Mouse (Mus musculus): ENCODE results near the gene Trip12. TPM values are rescaled to one million over a fixed set of nuclear protein-coding genes. Genes with fewer than 3 reads are reported as not detected.

Trip12 gene
- 26.0 and 26.9 TPM in 2 replicates for polyA plus RNA-seq (2015; fragmentation: Nextera tagmentation; extraction: Ambion mirVana)

DNA sequence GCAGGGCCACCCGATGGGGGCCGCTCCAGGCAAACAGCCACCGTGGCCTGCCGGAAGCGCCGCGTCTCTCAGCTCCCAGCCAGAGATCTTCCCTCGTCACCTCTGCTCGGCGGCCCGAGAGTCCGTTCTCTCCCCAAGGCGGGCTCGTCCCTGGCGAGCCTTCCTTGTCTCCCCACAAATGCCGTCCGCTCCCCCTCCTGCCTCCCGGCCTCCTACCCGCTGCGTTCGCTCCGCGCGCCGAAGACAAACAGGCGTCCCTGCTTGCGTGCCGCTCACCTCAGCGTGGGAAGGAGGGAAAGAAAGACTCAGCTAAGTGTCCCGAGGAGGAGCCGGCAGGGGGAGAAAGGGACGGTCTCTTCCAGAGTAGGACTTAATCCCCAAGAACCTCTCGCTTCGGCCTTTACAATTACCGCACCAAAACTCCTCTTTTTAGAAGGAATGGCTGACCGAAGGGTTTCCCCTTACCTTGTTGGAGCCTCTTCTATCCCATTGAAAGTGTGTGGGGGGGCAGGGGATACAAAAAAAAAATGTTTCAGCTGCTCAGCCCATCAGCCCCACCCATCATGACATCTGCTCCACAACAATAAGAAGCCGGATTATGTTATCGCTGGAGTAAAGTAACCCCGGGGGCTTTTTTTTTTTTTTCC is at the start of gene Trip12:
Trip12 (minus strand) TSS at position 499 of the 647 bp plus-strand sequence.
- H3K36me3 ChIP-seq (ENCODE audit: control insufficient read depth, insufficient read depth, low read length): no peaks in the 10 kb centered on the region
- H3K4me1 ChIP-seq (replicated peaks; ENCODE audit: control insufficient read depth, insufficient read depth): no peaks in the 10 kb centered on the region
- H3K9me3 ChIP-seq (ENCODE audit: control insufficient read depth, low read length): no peaks in the 10 kb centered on the region
- peak; percentile 46 for TF ChIP-seq CTCF (IDR thresholded peaks at IDR 0.05; ENCODE audit: low read depth)
- no peak for TF ChIP-seq EP300 (optimal IDR thresholded peaks at IDR 0.05)
- DNase-seq (ENCODE audit: low spot score) (no peak), ATAC-seq (ENCODE audit: low FRiP score, low TSS enrichment) (peak; percentile 41)
- H3K9ac ChIP-seq (ENCODE audit: low read length): peak within 1 kb of the TSS; percentile 98
- H3K4me2 ChIP-seq (replicated peaks; ENCODE audit: low read depth): peak within 1 kb of the TSS; percentile 49
- H3K27ac ChIP-seq (replicated peaks): peak within 1 kb of the TSS; percentile 99
- H3K4me3 ChIP-seq (ENCODE audit: low read depth, low read length): peak within 1 kb of the TSS; percentile 99
- H3K27me3 ChIP-seq (ENCODE audit: control insufficient read depth, insufficient read depth, low read length): no peaks in the 10 kb centered on the region
- under 1% methylated on average over 39 of the region's 39 CpGs for WGBS

DNA sequence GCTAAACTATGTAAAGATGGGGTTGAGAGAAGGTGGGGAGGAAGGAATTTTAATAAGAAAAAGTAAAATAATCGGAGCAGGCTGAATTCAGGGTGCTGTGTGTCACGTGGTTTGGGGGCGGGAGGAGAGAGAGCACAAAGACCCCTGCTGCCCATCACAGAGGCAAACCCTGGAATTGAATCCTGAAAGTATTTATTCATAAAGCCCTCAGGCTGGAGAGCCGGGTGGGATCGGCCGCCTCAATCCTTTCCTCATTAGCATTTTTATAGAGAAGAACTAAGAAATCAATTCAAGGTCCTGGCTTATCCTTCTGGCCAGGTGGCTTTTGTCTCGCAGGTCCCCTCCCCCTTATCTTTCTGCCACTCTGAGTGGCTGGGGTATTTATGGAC is 49.7 kb upstream of the Trip12 start:
- no peak for TF ChIP-seq EP300 (optimal IDR thresholded peaks at IDR 0.05)
- no peak for TF ChIP-seq CTCF (IDR thresholded peaks at IDR 0.05; ENCODE audit: low read depth)
- DNase-seq (ENCODE audit: low spot score): no peak
- Histone ChIP-seq H3K9ac (ENCODE audit: low read length) (no peak overlapping the region), H3K36me3 (ENCODE audit: control insufficient read depth, insufficient read depth, low read length) (no peaks in the 10 kb centered on the region), H3K4me1 (replicated peaks; ENCODE audit: control insufficient read depth, insufficient read depth) (no peaks in the 10 kb centered on the region), H3K4me2 (replicated peaks; ENCODE audit: low read depth) (no peak overlapping the region), H3K27me3 (ENCODE audit: control insufficient read depth, insufficient read depth, low read length) (no peaks in the 10 kb centered on the region), H3K27ac (replicated peaks) (no peak overlapping the region), H3K9me3 (ENCODE audit: control insufficient read depth, low read length) (no peaks in the 10 kb centered on the region), H3K4me3 (ENCODE audit: low read depth, low read length) (no peak overlapping the region)
- WGBS: 36% methylated on average over 7 of the region's 7 CpGs
- ATAC-seq (ENCODE audit: low FRiP score, low TSS enrichment): no peak

DNA sequence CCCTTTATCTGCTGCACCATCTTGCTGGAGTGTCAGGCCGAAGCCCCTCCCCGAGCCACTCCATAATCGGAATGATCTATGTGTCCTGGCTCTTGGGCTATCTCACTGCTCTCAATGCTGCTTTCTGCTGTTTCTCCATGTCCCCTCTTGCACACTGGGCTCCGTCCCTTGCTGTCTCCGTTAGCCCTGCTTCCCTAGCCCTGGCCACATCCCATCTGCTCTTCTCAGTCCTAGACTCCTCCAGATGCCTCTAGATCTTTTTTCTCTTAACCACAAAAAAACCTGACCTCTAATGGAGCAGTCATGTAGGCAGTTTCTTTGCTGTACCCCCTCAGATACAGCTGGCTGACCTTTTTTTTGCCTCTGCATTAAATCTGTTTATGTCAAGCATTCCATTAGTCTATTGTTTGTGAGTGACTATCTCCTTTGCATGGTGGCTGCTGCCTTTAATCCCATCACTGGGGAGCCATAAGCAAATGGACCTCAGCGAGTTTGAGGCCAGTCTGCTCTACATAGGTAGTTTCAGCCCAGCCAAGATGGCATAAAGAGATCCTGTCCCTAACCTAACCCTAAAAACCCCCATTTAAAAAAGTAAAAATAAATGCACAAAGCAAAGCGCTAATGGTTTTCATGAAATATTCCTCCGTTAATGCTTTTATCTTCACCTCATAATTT is 49.2 kb upstream of the Trip12 start:
- H3K36me3 ChIP-seq (ENCODE audit: control insufficient read depth, insufficient read depth, low read length): no peaks in the 10 kb centered on the region
- H3K4me3 ChIP-seq (ENCODE audit: low read depth, low read length): no peak overlapping the region
- H3K27me3 ChIP-seq (ENCODE audit: control insufficient read depth, insufficient read depth, low read length): no peaks in the 10 kb centered on the region
- WGBS: 58% methylated on average over 8 of the region's 8 CpGs
- TF ChIP-seq CTCF (IDR thresholded peaks at IDR 0.05; ENCODE audit: low read depth) (no peak), EP300 (optimal IDR thresholded peaks at IDR 0.05) (no peak)
- H3K27ac ChIP-seq (replicated peaks): no peak overlapping the region
- no peak overlapping the region for H3K9ac ChIP-seq (ENCODE audit: low read length)
- H3K4me2 ChIP-seq (replicated peaks; ENCODE audit: low read depth): no peak overlapping the region
- no peaks in the 10 kb centered on the region for H3K4me1 ChIP-seq (replicated peaks; ENCODE audit: control insufficient read depth, insufficient read depth)
- ATAC-seq (ENCODE audit: low FRiP score, low TSS enrichment): no peak
- DNase-seq (ENCODE audit: low spot score): no peak
- no peaks in the 10 kb centered on the region for H3K9me3 ChIP-seq (ENCODE audit: control insufficient read depth, low read length)

DNA sequence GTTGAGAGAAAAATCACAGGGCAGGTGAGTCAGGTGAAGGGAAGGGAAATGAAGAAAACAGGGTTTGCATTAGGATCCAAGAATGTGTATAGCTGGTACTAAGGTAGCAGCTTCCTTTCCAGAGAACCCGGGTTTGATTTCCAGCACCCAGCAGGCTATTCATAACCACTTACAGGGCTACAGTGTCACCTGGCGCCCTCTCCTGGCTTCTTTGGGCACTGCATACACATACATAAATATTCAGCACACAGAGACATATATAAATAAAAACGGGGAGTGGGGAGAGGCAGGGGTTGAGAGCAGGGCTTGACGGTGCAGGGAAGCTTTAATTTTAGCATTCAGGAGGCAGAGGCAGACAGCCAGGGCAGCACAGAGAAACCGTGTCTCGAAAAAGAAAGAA is 45.6 kb upstream of the Trip12 start:
- DNase-seq (ENCODE audit: low spot score): no peak
- Histone ChIP-seq H3K4me2 (replicated peaks; ENCODE audit: low read depth) (no peak overlapping the region), H3K27ac (replicated peaks) (no peak overlapping the region), H3K9ac (ENCODE audit: low read length) (no peak overlapping the region), H3K9me3 (ENCODE audit: control insufficient read depth, low read length) (no peaks in the 10 kb centered on the region), H3K36me3 (ENCODE audit: control insufficient read depth, insufficient read depth, low read length) (no peaks in the 10 kb centered on the region), H3K27me3 (ENCODE audit: control insufficient read depth, insufficient read depth, low read length) (no peaks in the 10 kb centered on the region), H3K4me3 (ENCODE audit: low read depth, low read length) (no peak overlapping the region), H3K4me1 (replicated peaks; ENCODE audit: control insufficient read depth, insufficient read depth) (no peaks in the 10 kb centered on the region)
- TF ChIP-seq CTCF (IDR thresholded peaks at IDR 0.05; ENCODE audit: low read depth) (peak; percentile 39), EP300 (optimal IDR thresholded peaks at IDR 0.05) (no peak)
- ATAC-seq (ENCODE audit: low FRiP score, low TSS enrichment): no peak
- 86% methylated on average over 6 of the region's 6 CpGs for WGBS

DNA sequence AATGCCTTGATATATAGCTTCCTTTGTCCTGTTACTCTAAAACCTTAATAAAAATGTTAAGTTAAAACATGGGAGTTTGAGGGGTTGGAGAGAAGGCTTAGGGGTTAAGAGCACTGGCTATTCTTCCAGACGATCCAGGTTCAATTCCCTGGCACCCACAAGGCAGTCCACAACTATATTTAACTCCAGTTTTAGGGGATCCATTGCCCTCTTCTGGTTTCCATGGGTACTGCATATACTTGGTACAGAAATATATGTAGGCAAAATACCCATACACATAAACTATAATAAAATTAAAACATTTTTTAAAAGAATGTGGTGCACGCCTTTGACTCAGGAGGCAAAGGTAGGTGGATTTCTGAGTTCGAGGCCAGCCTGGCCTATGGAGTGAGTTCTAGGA is 44.9 kb upstream of the Trip12 start:
- Histone ChIP-seq H3K27ac (replicated peaks) (no peak overlapping the region), H3K36me3 (ENCODE audit: control insufficient read depth, insufficient read depth, low read length) (no peaks in the 10 kb centered on the region), H3K4me3 (ENCODE audit: low read depth, low read length) (no peak overlapping the region), H3K9ac (ENCODE audit: low read length) (no peak overlapping the region), H3K4me1 (replicated peaks; ENCODE audit: control insufficient read depth, insufficient read depth) (no peaks in the 10 kb centered on the region), H3K9me3 (ENCODE audit: control insufficient read depth, low read length) (no peaks in the 10 kb centered on the region), H3K4me2 (replicated peaks; ENCODE audit: low read depth) (no peak overlapping the region), H3K27me3 (ENCODE audit: control insufficient read depth, insufficient read depth, low read length) (no peaks in the 10 kb centered on the region)
- ATAC-seq (ENCODE audit: low FRiP score, low TSS enrichment): no peak
- 83% methylated on average over 3 of the region's 3 CpGs for WGBS
- DNase-seq (ENCODE audit: low spot score): no peak
- TF ChIP-seq EP300 (optimal IDR thresholded peaks at IDR 0.05): no peak
- peak; percentile 59 for TF ChIP-seq CTCF (IDR thresholded peaks at IDR 0.05; ENCODE audit: low read depth)

DNA sequence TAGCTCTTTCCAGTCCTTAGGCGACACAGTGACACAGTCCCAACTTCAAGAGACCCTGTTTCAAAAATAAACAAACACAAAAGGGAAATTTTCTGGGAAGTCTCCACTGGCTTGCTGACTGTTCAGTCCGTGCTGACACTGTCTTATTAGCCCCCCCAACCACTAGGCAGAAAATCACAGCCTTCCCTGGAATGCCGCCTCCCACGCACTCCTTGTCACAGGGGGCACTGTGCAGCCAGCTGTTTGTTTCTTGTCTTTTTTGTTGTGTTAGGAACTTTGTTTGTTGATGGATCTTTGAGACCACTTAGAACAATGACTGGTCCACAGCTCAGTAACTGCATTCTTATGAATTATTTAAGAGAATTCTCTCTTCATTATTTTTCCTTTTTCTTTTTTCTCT is 43.6 kb upstream of the Trip12 start:
- H3K9me3 ChIP-seq (ENCODE audit: control insufficient read depth, low read length): no peaks in the 10 kb centered on the region
- H3K4me1 ChIP-seq (replicated peaks; ENCODE audit: control insufficient read depth, insufficient read depth): no peaks in the 10 kb centered on the region
- H3K9ac ChIP-seq (ENCODE audit: low read length): no peak overlapping the region
- H3K4me2 ChIP-seq (replicated peaks; ENCODE audit: low read depth): no peak overlapping the region
- no peaks in the 10 kb centered on the region for H3K36me3 ChIP-seq (ENCODE audit: control insufficient read depth, insufficient read depth, low read length)
- no peak for TF ChIP-seq CTCF (IDR thresholded peaks at IDR 0.05; ENCODE audit: low read depth)
- no peak for TF ChIP-seq EP300 (optimal IDR thresholded peaks at IDR 0.05)
- no peak overlapping the region for H3K27ac ChIP-seq (replicated peaks)
- 71% methylated on average over 4 of the region's 4 CpGs for WGBS
- ATAC-seq (ENCODE audit: low FRiP score, low TSS enrichment): no peak
- H3K27me3 ChIP-seq (ENCODE audit: control insufficient read depth, insufficient read depth, low read length): no peaks in the 10 kb centered on the region
- no peak for DNase-seq (ENCODE audit: low spot score)
- H3K4me3 ChIP-seq (ENCODE audit: low read depth, low read length): no peak overlapping the region

Measured in stomach, postnatal 0 days (tissue).